Mouse (Mus musculus) hindbrain, embryonic 11.5 days (tissue): ENCODE results near the gene Dkk3. TPM values are rescaled to one million over a fixed set of nuclear protein-coding genes. Genes with fewer than 3 reads are reported as not detected.

ENCODE experiments used
- ATAC-seq: fragments of 200-750 bp; cut with Nextera tagmentation; 2 replicates; pipeline ENCODE4 v1.8.0; 2017; ENCODE audit warnings: mild to moderate bottlenecking, moderate TSS enrichment, moderate library complexity; ENCODE audit not compliant: low FRiP score
- DNase-seq: peaks from one replicate; pipeline ENCODE4 v3.0.0-alpha.2; 2015; ENCODE audit warnings: low spot score
- H3K27ac ChIP-seq: fragments of 300-500 bp; sonication (generic); 2 replicates; pipeline ENCODE4 v1.5.1; 2014; ENCODE audit warnings: mild to moderate bottlenecking, low read depth, low read length
- H3K27me3 ChIP-seq: fragments of 300-500 bp; sonication (generic); 2 replicates; pipeline ENCODE4 v1.6.1; 2014; ENCODE audit warnings: mild to moderate bottlenecking, low read length, moderate library complexity, mixed read lengths; ENCODE audit not compliant: control insufficient read depth, insufficient read depth
- H3K36me3 ChIP-seq: fragments of 300-500 bp; sonication (generic); 2 replicates; pipeline ENCODE4 v1.6.1; 2014; ENCODE audit warnings: mild to moderate bottlenecking, low read length, moderate library complexity, mixed read lengths; ENCODE audit not compliant: control insufficient read depth, insufficient read depth
- H3K4me1 ChIP-seq: fragments of 300-500 bp; sonication (generic); replicated peaks from 2 replicates; pipeline ENCODE4 v1.6.1; 2014; ENCODE audit warnings: low read length, mixed read lengths; ENCODE audit not compliant: control insufficient read depth, insufficient read depth
- H3K4me2 ChIP-seq: fragments of 300-500 bp; sonication (generic); replicated peaks from 2 replicates; pipeline ENCODE4 v1.6.1; 2014; ENCODE audit warnings: mild to moderate bottlenecking, low read depth, low read length
- H3K4me3 ChIP-seq: fragments of 300-500 bp; sonication (generic); 2 replicates; pipeline ENCODE4 v1.5.1; 2014; ENCODE audit warnings: low read depth, low read length
- H3K9ac ChIP-seq: fragments of 300-500 bp; sonication (generic); 2 replicates; pipeline ENCODE4 v1.6.1; 2014; ENCODE audit warnings: low read depth, low read length
- H3K9me3 ChIP-seq: fragments of 300-500 bp; sonication (generic); 2 replicates; pipeline ENCODE4 v1.6.1; 2016; ENCODE audit warnings: low read length; ENCODE audit not compliant: control insufficient read depth
- WGBS: fragments of 180-500 bp; shearing (Covaris S2); extraction: QIAGEN DNeasy Blood & Tissue Kit; methylation state at CpG from one replicate; pipeline ENCODE4 v1.1.7; 2014; 5-methylcytosine and 5-hydroxymethylcytosine counted together
- polyA plus RNA-seq: library from polyadenylated mRNA; unstranded; fragments of >200 nt; fragmentation: Nextera tagmentation; extraction: Ambion mirVana; gene quantifications from 2 replicates; pipeline ENCODE4 v1.2.1, GENCODE M21; 2014

Dkk3 gene
- polyA plus RNA-seq, 1 experiment from 2014 or later, result 10.6 TPM

DNA sequence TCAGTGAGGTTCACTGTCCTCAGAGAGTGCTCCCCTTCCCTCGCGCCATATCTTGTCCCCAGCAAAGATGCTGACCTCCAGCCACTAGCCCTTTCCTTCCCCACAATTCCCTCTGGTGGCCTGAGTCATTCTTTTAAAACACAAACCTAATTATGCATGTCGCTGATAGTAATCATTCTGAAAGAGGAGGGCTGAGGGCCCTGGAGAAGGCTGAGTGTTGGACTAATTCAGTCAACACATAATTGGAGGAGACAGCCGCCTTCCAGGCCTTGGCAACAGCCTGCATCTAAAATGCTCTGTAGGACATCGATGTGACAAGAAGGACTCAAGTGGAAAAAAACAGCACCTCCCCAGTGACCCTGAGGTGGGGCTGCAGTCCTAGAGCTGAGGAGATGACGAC lies 29.0 kb downstream of the Dkk3 start:
- Histone ChIP-seq H3K27me3 (no peaks in the 10 kb centered on the region), H3K36me3 (no peaks in the 10 kb centered on the region), H3K9me3 (no peaks in the 10 kb centered on the region), H3K4me3 (no peak overlapping the region), H3K27ac (no peak overlapping the region), H3K4me2 (no peak overlapping the region), H3K9ac (no peak overlapping the region), H3K4me1 (no peaks in the 10 kb centered on the region)
- DNase-seq, result no peak
- WGBS, result 74% methylated on average over 6 of the region's 6 CpGs
- ATAC-seq, result no peak

DNA sequence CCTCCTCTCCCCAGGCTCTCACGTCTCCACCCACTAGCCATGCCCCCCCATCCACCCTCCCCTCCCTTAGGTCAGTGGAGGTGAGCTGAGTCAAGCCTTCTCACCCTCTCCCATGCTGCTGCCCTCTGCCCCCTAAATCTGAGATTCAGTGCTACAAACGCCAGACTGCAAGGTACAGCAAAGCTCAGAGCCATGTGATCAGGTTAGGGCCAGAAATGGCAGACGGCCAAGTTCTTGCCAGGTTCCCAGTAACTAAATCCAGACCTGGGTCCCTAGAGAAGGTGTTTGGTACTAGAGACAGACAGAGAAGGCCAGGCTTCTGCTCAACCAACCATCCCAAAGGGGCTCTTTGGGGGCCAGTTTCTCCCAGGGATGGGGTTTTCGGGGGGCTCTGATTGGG lies 30.0 kb downstream of the Dkk3 start:
- 76% methylated on average over 4 of the region's 4 CpGs for WGBS
- H3K4me3 ChIP-seq, result no peak overlapping the region
- no peaks in the 10 kb centered on the region for H3K4me1 ChIP-seq
- DNase-seq (no peak), ATAC-seq (no peak)
- H3K9ac ChIP-seq, result no peak overlapping the region
- H3K27me3 ChIP-seq, result no peaks in the 10 kb centered on the region
- no peaks in the 10 kb centered on the region for H3K36me3 ChIP-seq
- no peaks in the 10 kb centered on the region for H3K9me3 ChIP-seq
- H3K27ac ChIP-seq, result no peak overlapping the region
- no peak overlapping the region for H3K4me2 ChIP-seq

GRCm38 (mm10) chr7:112127954-112128353 lies 30.9 kb downstream of the Dkk3 start:
- DNase-seq, result no peak
- Histone ChIP-seq H3K36me3 (no peaks in the 10 kb centered on the region), H3K9ac (no peak overlapping the region), H3K4me1 (no peaks in the 10 kb centered on the region), H3K27ac (no peak overlapping the region), H3K9me3 (no peaks in the 10 kb centered on the region), H3K4me3 (no peak overlapping the region), H3K4me2 (no peak overlapping the region), H3K27me3 (no peaks in the 10 kb centered on the region)
- no peak for ATAC-seq
- WGBS, result 93% methylated on average over 4 of the region's 4 CpGs

GRCm38 (mm10) chr7:112127085-112127637 lies 31.7 kb downstream of the Dkk3 start:
- Histone ChIP-seq H3K9me3 (no peaks in the 10 kb centered on the region), H3K36me3 (no peaks in the 10 kb centered on the region), H3K9ac (no peak overlapping the region), H3K27me3 (no peaks in the 10 kb centered on the region), H3K27ac (no peak overlapping the region), H3K4me1 (no peaks in the 10 kb centered on the region), H3K4me3 (no peak overlapping the region), H3K4me2 (no peak overlapping the region)
- no peak for ATAC-seq
- DNase-seq, result no peak
- 77% methylated on average over 5 of the region's 5 CpGs for WGBS

DNA sequence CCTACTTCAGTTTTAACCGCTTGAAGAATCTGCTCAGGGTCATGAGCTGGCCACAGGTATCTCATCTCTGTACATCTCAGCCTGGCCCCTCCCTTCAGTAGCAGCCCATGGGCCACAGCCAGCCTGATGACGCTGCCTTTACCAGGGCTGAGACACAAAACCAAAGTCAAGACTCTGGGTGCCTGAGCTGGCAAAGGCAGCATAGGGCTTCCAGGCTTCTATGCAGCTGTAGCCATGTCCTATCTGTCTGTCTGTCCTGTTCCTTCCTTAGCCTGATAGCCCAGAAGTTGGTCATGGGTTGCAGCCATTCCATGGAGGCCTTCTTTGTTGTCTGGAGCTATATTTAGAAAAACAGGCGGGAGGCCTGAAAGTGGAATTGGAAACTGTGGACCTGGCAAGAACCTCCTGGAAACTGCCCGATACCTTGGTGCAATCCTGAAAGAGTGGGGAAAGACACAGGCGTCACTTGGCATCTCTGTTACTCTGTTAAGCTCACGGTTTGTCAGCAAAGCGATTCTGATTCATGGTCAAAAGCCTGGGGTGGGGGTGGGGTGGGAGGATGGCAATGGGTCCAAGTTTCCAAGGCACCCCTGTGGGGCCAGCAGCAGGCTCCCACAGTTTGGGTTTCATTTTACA lies 33.1 kb downstream of the Dkk3 start:
- Histone ChIP-seq H3K27me3 (no peaks in the 10 kb centered on the region), H3K4me2 (no peak overlapping the region), H3K9ac (no peak overlapping the region), H3K27ac (no peak overlapping the region), H3K9me3 (no peaks in the 10 kb centered on the region), H3K4me1 (no peaks in the 10 kb centered on the region), H3K4me3 (no peak overlapping the region), H3K36me3 (no peaks in the 10 kb centered on the region)
- 89% methylated on average over 7 of the region's 7 CpGs for WGBS
- ATAC-seq (no peak), DNase-seq (no peak)

DNA sequence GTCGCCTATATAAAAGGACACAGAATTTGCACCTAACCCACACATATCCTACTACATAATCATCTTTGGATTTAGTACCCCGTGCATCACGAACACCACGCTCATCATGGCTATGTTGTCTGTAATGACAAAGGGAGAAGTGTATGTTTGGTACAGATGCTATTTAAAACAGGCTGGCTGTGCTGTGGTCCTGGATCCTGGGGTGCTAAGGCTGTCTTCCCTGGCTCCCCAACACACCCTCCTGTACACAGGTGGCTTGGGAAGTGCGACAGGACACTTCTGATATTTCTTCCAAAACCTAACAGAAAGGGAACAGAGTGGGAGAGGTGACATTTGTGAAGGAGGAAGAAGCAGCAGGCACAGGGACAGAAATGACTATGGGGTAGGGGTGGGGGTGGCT lies 35.2 kb downstream of the Dkk3 start:
- no peaks in the 10 kb centered on the region for H3K4me1 ChIP-seq
- H3K9ac ChIP-seq, result no peak overlapping the region
- DNase-seq (no peak), ATAC-seq (no peak)
- WGBS, result 97% methylated on average over 5 of the region's 5 CpGs
- no peak overlapping the region for H3K4me3 ChIP-seq
- H3K9me3 ChIP-seq, result no peaks in the 10 kb centered on the region
- no peaks in the 10 kb centered on the region for H3K27me3 ChIP-seq
- no peaks in the 10 kb centered on the region for H3K36me3 ChIP-seq
- H3K27ac ChIP-seq, result no peak overlapping the region
- H3K4me2 ChIP-seq, result no peak overlapping the region

- ATAC-seq (no peak), DNase-seq (no peak)
- H3K4me3 ChIP-seq, result no peak overlapping the region
- H3K9me3 ChIP-seq, result no peaks in the 10 kb centered on the region
- H3K27ac ChIP-seq, result no peak overlapping the region
- no peak overlapping the region for H3K9ac ChIP-seq
- H3K27me3 ChIP-seq, result no peaks in the 10 kb centered on the region
- H3K4me2 ChIP-seq, result no peak overlapping the region
- no peaks in the 10 kb centered on the region for H3K4me1 ChIP-seq
- H3K36me3 ChIP-seq, result no peaks in the 10 kb centered on the region
- WGBS, result 78% methylated on average over 11 of the region's 11 CpGs
Measured at GRCm38 (mm10) chr7:112121866-112122500, 36.9 kb downstream of the Dkk3 start.

- WGBS, result 68% methylated on average over 11 of the region's 11 CpGs
- ATAC-seq, result no peak
- Histone ChIP-seq H3K27me3 (no peaks in the 10 kb centered on the region), H3K9me3 (no peaks in the 10 kb centered on the region), H3K4me2 (no peak overlapping the region), H3K27ac (no peak overlapping the region), H3K4me1 (no peaks in the 10 kb centered on the region), H3K4me3 (no peak overlapping the region), H3K9ac (no peak overlapping the region), H3K36me3 (no peaks in the 10 kb centered on the region)
- DNase-seq, result no peak
Measured at GRCm38 (mm10) chr7:112120861-112121810, 37.7 kb downstream of the Dkk3 start.
